Mouse (Mus musculus) heart, adult 2 months (tissue): ENCODE measurements at regions not wholly inside any gene's neighbourhood (a gene's known extent, or its start where the extent isn't known, plus 50 kb on each side); places are given as distances from the start of the nearest gene placed in this dataset.
A peak's percentile ranks its signal among the peaks of the same experiment; 100 is the strongest.

Experiments used
- DNase-seq, 2 experiments: peaks; one replicate each; pipeline ENCODE4 v3.0.0; 2021
- H3K27ac ChIP-seq: fragments of 200-600 bp; 2 replicates; pipeline ENCODE4 v1.8.1; 2022
- H3K27me3 ChIP-seq: fragments of 200-500 bp; 2 replicates; pipeline ENCODE4 v1.6.1; 2012; ENCODE audit warnings: mild to moderate bottlenecking, low read length, inconsistent platforms, mixed read lengths; ENCODE audit not compliant: control insufficient read depth, insufficient read depth
- H3K36me3 ChIP-seq: fragments of 200-500 bp; 2 replicates; pipeline ENCODE4 v1.6.1; 2012; ENCODE audit warnings: low read length, inconsistent platforms; ENCODE audit not compliant: control insufficient read depth, insufficient read depth
- H3K4me1 ChIP-seq: fragments of 200-500 bp; 2 replicates; pipeline ENCODE4 v1.6.1; 2011; ENCODE audit warnings: low read length; ENCODE audit not compliant: control insufficient read depth, insufficient read depth
- H3K4me3 ChIP-seq: fragments of 200-600 bp; 2 replicates; pipeline ENCODE4 v1.8.1; 2022
- H3K79me2 ChIP-seq: fragments of 200-500 bp; replicated peaks from 2 replicates; pipeline ENCODE4 v1.6.1; 2012; ENCODE audit warnings: mild to moderate bottlenecking, inconsistent platforms, low read length, moderate library complexity, mixed read lengths; ENCODE audit not compliant: control insufficient read depth, insufficient read depth
- H3K9ac ChIP-seq: fragments of 200-500 bp; 2 replicates; pipeline ENCODE4 v1.6.1; 2012; ENCODE audit warnings: low read depth, mild to moderate bottlenecking, control low read depth, inconsistent platforms, low read length, mixed read lengths
- CTCF ChIP-seq: fragments of 200-600 bp; IDR thresholded peaks from 2 replicates; pipeline ENCODE4 v1.8.1; 2022; ENCODE audit warnings: antibody characterized with exemption, mild to moderate bottlenecking, moderate library complexity
- EP300 ChIP-seq: fragments of 200-500 bp; IDR thresholded peaks from 2 replicates; pipeline ENCODE4 v1.6.1; 2011; ENCODE audit warnings: low read depth, low read length, control low read depth; ENCODE audit not compliant: insufficient read depth
- POLR2A ChIP-seq: fragments of 200-500 bp; IDR thresholded peaks from 2 replicates; pipeline ENCODE4 v1.6.1; 2011; ENCODE audit warnings: mild to moderate bottlenecking, low read depth, low read length, control low read depth; ENCODE audit not compliant: insufficient read depth
- WGBS: fragments of 180-500 bp; shearing (Covaris S2); methylation state at CpG from one replicate; pipeline ENCODE4 v1.1.7; 2018; 5-methylcytosine and 5-hydroxymethylcytosine counted together
- intact Hi-C: fragments of 180-260 bp; cut with DNase I; formaldehyde crosslinking; loops from one replicate; pipeline ENCODE4 v1.15.1; 2025

DNA sequence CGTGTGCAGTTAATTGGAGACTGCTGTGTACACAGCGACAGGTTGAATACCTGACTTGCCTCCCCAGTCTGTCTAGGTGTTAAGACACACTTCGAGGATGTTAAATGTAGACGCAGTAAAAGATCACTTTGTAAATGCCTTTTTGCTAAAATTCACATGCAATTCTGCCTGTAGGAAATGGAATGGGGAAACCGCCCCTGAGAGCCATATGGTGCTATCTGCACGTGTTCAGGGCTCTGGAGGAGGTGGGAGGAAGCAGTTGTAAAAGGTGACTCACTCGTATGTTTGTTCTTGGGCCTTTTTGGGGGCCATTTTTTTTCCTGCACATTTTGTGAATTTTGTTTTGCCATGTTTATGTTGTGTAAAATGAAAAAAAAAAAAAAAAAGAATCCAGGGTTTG is 159.6 kb upstream of the Gjb5 start:
- H3K79me2 ChIP-seq, result no peaks in the 10 kb centered on the region
- H3K9ac ChIP-seq, result no peak overlapping the region
- H3K4me1 ChIP-seq, result no peaks in the 10 kb centered on the region; the same call in 1 of the 2 replicates
- intact Hi-C loops, result no loop called here
- H3K4me3 ChIP-seq, result no peak overlapping the region
- WGBS, result 73% methylated on average over 7 of the region's 7 CpGs
- DNase-seq, result no peak
- no peaks in the 10 kb centered on the region for H3K27me3 ChIP-seq
- TF ChIP-seq POLR2A, result no peak
- TF ChIP-seq EP300, result no peak
- no peak for TF ChIP-seq CTCF
- H3K27ac ChIP-seq, result no peak overlapping the region
- no peaks in the 10 kb centered on the region for H3K36me3 ChIP-seq

GRCm38 (mm10) chr4:127509936-127510335 is 152.0 kb upstream of the Gjb5 start:
- H3K27me3 ChIP-seq, result no peaks in the 10 kb centered on the region

GRCm38 (mm10) chr4:127502621-127503020 is 144.6 kb upstream of the Gjb5 start:
- H3K9ac ChIP-seq, result no peak overlapping the region
- no peak overlapping the region for H3K27ac ChIP-seq
- intact Hi-C loops, result no loop called here
- no peak overlapping the region for H3K4me3 ChIP-seq
- 81% methylated on average over 6 of the region's 6 CpGs for WGBS
- no peaks in the 10 kb centered on the region for H3K79me2 ChIP-seq
- H3K36me3 ChIP-seq, result no peaks in the 10 kb centered on the region
- DNase-seq, result no peak
- no peak for TF ChIP-seq POLR2A
- no peak for TF ChIP-seq CTCF
- no peak for TF ChIP-seq EP300
- H3K27me3 ChIP-seq, result no peaks in the 10 kb centered on the region
- no peaks in the 10 kb centered on the region for H3K4me1 ChIP-seq

More at GRCm38 (mm10) chr4:127509936-127510335, 152.0 kb upstream of the Gjb5 start:
- intact Hi-C loops, result no loop called here
- H3K79me2 ChIP-seq, result no peaks in the 10 kb centered on the region
- H3K27ac ChIP-seq, result no peak overlapping the region
- no peaks in the 10 kb centered on the region for H3K4me1 ChIP-seq
- no peak for DNase-seq
- no peaks in the 10 kb centered on the region for H3K36me3 ChIP-seq
- TF ChIP-seq POLR2A (no peak), EP300 (no peak), CTCF (no peak)
- H3K9ac ChIP-seq, result no peak overlapping the region
- 57% methylated on average over 9 of the region's 9 CpGs for WGBS
- no peak overlapping the region for H3K4me3 ChIP-seq

GRCm38 (mm10) chr4:127501881-127502280 is 143.9 kb upstream of the Gjb5 start:
- Histone ChIP-seq H3K4me3 (no peak overlapping the region), H3K4me1 (no peaks in the 10 kb centered on the region), H3K9ac (no peak overlapping the region), H3K27me3 (no peaks in the 10 kb centered on the region), H3K79me2 (no peaks in the 10 kb centered on the region), H3K36me3 (no peaks in the 10 kb centered on the region), H3K27ac (no peak overlapping the region)
- WGBS, result 81% methylated on average over 7 of the region's 7 CpGs
- DNase-seq, result no peak
- no peak for TF ChIP-seq EP300
- no peak for TF ChIP-seq CTCF
- intact Hi-C loops, result no loop called here

DNA sequence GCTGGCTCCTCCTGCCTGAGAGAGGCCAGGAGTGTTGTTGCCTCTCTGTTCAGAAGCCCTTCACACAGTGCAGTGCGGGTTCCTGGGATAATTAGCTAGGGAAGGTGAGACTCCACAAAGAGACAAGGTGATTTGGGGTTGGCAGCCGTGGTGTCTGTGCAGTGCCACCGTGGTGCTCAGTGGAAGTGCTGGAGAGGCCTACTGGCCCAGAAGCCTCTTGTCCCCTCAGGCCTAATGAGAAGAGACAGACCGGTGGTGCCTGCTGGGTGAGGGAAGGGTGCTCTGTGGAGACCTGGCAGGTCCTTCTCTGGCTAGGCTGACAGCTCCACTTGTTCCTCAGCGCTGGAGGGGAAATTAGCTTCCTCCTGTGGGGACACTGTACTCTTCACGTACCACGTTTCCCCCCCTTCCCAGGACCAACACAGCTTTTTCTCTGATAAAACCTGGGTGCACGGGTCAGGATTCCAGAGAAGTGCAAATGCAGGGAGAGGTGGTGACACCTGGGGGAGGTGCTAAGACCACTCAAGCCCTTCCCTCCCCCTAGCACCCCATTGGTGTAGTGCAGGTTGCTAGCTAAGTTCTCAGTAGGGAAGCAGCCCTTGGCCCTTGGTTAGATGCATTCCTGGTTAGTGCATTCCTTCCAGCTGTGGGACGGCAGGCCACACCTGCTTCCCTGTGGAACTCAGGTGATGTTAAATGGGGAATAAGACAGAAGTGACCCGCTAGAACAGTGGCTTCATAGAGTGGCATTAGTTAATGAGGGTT is 129.2 kb upstream of the Gjb5 start:
- intact Hi-C loops, result no loop called here
- TF ChIP-seq EP300 (no peak), POLR2A (no peak), CTCF (no peak)
- no peaks in the 10 kb centered on the region for H3K27me3 ChIP-seq
- H3K27ac ChIP-seq, result no peak overlapping the region
- no peak overlapping the region for H3K4me3 ChIP-seq
- H3K9ac ChIP-seq, result no peak overlapping the region
- WGBS, result 24% methylated on average over 10 of the region's 10 CpGs
- H3K36me3 ChIP-seq, result no peaks in the 10 kb centered on the region
- DNase-seq, result no peak
- no peaks in the 10 kb centered on the region for H3K79me2 ChIP-seq
- no peaks in the 10 kb centered on the region for H3K4me1 ChIP-seq

DNA sequence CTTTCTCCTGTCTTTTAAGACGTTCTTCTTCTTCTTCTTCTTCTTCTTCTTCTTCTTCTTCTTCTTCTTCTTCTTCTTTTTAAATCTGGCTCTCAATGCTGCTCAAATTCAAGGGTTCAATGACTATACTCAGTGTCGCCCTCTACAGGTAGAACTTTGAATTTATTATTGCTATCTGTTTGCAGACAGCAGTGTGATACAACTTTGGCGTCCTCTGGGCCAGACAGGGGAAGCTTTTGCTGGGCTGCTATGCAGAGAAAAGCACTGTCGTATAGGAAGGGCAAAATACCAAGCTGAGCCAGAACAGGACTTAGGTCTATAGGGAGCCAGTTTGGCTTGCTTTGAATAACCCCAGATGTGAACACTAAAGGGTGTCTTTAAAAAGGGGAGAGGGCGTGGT is 127.3 kb upstream of the Gjb5 start:
- 72% methylated on average over 5 of the region's 5 CpGs for WGBS

More for the DNA sequence above, 127.3 kb upstream of the Gjb5 start:
- Histone ChIP-seq H3K79me2 (no peaks in the 10 kb centered on the region), H3K27ac (no peak overlapping the region), H3K27me3 (no peaks in the 10 kb centered on the region), H3K4me3 (no peak overlapping the region), H3K4me1 (no peaks in the 10 kb centered on the region), H3K36me3 (no peaks in the 10 kb centered on the region), H3K9ac (no peak overlapping the region)
- intact Hi-C loops, result no loop called here
- TF ChIP-seq EP300 (no peak), CTCF (peak; percentile 24; the same call in 1 of the 2 replicates), POLR2A (no peak)
- DNase-seq, result no peak
